Mouse (Mus musculus): ENCODE results near the gene Cpox. TPM values are rescaled to one million over a fixed set of nuclear protein-coding genes. Genes with fewer than 3 reads are reported as not detected.

Cpox gene
- 30.4 and 33.2 TPM in 2 replicates for polyA plus RNA-seq (2011; ENCODE audit: insufficient read length, low read depth, missing spikeins)

DNA sequence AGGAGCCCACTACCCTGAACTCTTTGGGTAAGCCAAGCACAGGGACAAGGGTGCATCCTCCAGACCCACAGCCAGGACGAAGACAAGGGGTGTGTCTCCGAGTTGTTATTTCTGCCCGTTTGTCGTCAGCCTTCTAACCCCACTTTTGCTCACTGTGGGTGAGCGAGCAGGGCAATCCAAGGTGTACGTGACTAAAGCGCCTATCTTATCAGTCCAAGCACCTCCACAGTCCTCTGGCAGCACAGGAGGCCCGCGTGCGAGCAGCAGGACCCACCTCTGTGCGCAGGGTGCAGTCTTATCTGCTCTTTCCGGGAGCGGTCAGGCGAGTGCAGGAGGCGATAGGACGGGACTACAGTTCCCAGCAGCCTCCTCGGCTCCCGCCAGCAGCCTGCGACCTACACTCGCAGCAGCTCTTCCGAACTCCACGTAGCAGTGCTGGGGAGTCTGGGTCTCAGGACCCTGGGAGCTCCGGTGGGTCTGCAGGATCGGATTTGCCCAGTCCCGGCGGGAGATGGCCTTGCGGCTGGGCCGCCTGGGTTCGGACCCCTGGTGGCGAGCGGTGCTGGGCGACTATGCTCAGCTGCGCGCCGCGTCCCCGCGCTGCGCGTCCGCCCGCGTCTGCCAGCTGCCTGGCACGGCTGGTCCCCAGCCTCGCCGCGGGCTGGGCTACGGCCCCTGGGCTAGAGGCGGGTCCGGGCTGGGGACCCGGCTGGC, at the start of gene Cpox:
TSS of gene Cpox (plus strand) at position 376 of the 714 bp plus-strand sequence.
- H3K4me3 ChIP-seq (ENCODE audit: insufficient read depth, low read length) = peak within 1 kb of the TSS; percentile 62
- H3K4me1 ChIP-seq (ENCODE audit: control insufficient read depth, insufficient read depth, low read length) = no peaks in the 10 kb centered on the region
- peak within 1 kb of the TSS; percentile 68; the same call in 1 of the 2 replicates for H3K27ac ChIP-seq (ENCODE audit: insufficient read depth, low read length)
- TF ChIP-seq CTCF (IDR thresholded peaks at IDR 0.05; ENCODE audit: borderline replicate concordance, insufficient read depth, low read length) = no peak
- peak; percentile 86 for TF ChIP-seq POLR2A (IDR thresholded peaks at IDR 0.05; ENCODE audit: low read depth, low read length)

- H3K27ac ChIP-seq (ENCODE audit: insufficient read depth, low read length) = no peak overlapping the region
- TF ChIP-seq CTCF (IDR thresholded peaks at IDR 0.05; ENCODE audit: borderline replicate concordance, insufficient read depth, low read length) = no peak
- TF ChIP-seq POLR2A (IDR thresholded peaks at IDR 0.05; ENCODE audit: low read depth, low read length) = no peak
- H3K4me1 ChIP-seq (ENCODE audit: control insufficient read depth, insufficient read depth, low read length) = no peaks in the 10 kb centered on the region
- H3K4me3 ChIP-seq (ENCODE audit: insufficient read depth, low read length) = no peak overlapping the region
Observed at GRCm38 (mm10) chr16:58622377-58622776, 47.7 kb upstream of the Cpox start.

GRCm38 (mm10) chr16:58623114-58623513, 47.0 kb upstream of the Cpox start:
- no peak overlapping the region for H3K4me3 ChIP-seq (ENCODE audit: insufficient read depth, low read length)
- no peaks in the 10 kb centered on the region for H3K4me1 ChIP-seq (ENCODE audit: control insufficient read depth, insufficient read depth, low read length)
- no peak for TF ChIP-seq POLR2A (IDR thresholded peaks at IDR 0.05; ENCODE audit: low read depth, low read length)
- no peak for TF ChIP-seq CTCF (IDR thresholded peaks at IDR 0.05; ENCODE audit: borderline replicate concordance, insufficient read depth, low read length)
- H3K27ac ChIP-seq (ENCODE audit: insufficient read depth, low read length) = no peak overlapping the region

- Histone ChIP-seq H3K4me3 (ENCODE audit: insufficient read depth, low read length) (no peak overlapping the region), H3K27ac (ENCODE audit: insufficient read depth, low read length) (no peak overlapping the region), H3K4me1 (ENCODE audit: control insufficient read depth, insufficient read depth, low read length) (no peaks in the 10 kb centered on the region)
- no peak for TF ChIP-seq POLR2A (IDR thresholded peaks at IDR 0.05; ENCODE audit: low read depth, low read length)
- TF ChIP-seq CTCF (IDR thresholded peaks at IDR 0.05; ENCODE audit: borderline replicate concordance, insufficient read depth, low read length) = 0 out of 2 replicates have a peak, but pooled peaks have one; percentile 16
Observed at GRCm38 (mm10) chr16:58623944-58624343, 46.1 kb upstream of the Cpox start.

DNA sequence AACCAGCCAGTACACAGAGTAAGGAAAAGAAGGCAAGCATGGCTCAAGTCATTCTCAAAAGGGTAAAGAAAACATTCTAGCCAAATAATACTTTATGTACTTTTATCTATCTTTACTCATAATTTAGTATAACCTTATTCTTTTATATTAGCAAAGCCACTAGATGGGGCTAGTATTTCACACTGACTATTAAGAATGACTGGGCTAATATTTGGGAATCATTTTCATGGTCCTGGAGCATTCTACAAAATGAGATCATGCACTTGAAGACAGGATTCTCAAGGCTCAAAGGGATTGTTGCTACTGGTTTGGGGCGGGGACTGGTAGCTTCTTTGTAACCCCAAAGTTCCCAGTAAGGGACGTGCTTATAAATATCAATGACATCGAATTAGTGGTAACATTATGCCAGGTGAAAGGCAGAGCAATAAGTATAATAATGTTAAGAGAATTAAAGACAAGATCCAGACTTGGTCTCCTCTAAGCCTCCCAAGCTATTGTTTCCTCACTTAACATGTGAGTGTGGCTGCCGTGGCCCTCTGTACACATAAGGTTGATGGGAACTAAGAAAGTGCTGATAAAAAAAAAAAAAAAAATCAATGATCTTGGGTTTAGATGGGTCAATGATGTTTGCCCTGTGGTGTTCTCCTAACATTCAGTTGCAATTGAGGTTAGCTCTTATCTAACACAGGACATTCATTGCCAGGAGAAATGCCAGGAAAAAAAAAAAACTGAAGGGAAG, 42.3 kb upstream of the Cpox start:
- TF ChIP-seq CTCF (IDR thresholded peaks at IDR 0.05; ENCODE audit: borderline replicate concordance, insufficient read depth, low read length) (no peak), POLR2A (IDR thresholded peaks at IDR 0.05; ENCODE audit: low read depth, low read length) (no peak)
- H3K4me1 ChIP-seq (ENCODE audit: control insufficient read depth, insufficient read depth, low read length) = no peaks in the 10 kb centered on the region
- H3K27ac ChIP-seq (ENCODE audit: insufficient read depth, low read length) = no peak overlapping the region
- no peak overlapping the region for H3K4me3 ChIP-seq (ENCODE audit: insufficient read depth, low read length)

DNA sequence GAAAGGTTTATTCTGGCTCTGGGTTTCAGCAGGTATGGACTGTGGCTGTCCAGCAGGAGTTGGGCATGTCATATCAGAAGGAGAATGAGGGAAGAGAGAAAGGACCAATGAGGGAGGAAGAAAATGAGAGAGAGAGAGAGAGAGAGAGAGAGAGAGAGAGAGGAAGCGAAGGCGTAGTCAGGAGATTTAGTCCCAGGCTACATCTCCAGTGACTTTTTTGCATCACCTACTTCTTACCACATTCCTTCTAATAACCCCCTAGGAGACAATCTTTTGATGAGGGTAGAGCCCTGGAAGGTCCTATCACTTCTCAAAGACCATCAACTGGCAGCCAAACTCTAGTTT, 41.8 kb upstream of the Cpox start:
- TF ChIP-seq POLR2A (IDR thresholded peaks at IDR 0.05; ENCODE audit: low read depth, low read length) (no peak), CTCF (IDR thresholded peaks at IDR 0.05; ENCODE audit: borderline replicate concordance, insufficient read depth, low read length) (no peak)
- no peak overlapping the region for H3K27ac ChIP-seq (ENCODE audit: insufficient read depth, low read length)
- H3K4me3 ChIP-seq (ENCODE audit: insufficient read depth, low read length) = no peak overlapping the region
- no peaks in the 10 kb centered on the region for H3K4me1 ChIP-seq (ENCODE audit: control insufficient read depth, insufficient read depth, low read length)

DNA sequence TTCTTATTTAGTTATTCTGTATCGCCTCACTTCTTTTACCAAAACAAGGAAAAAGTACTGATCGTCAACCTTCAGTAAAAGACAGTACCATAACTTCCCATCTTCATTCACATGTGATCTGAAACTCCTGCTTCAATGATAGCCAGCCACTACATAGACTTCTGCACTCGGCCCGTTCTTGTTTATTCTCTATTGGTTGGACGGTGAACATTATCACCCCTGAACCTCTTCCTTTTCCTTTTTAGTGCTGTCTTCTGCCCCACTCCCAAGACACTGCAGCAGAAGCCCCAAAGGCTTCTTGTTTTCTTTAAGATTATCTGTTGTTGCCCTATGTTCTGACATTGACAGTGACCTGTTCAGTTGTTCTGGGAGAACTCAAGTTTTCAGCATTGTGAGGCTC, 41.1 kb upstream of the Cpox start:
- Histone ChIP-seq H3K4me3 (ENCODE audit: insufficient read depth, low read length) (no peak overlapping the region), H3K4me1 (ENCODE audit: control insufficient read depth, insufficient read depth, low read length) (no peaks in the 10 kb centered on the region), H3K27ac (ENCODE audit: insufficient read depth, low read length) (no peak overlapping the region)
- TF ChIP-seq POLR2A (IDR thresholded peaks at IDR 0.05; ENCODE audit: low read depth, low read length) (no peak), CTCF (IDR thresholded peaks at IDR 0.05; ENCODE audit: borderline replicate concordance, insufficient read depth, low read length) (no peak)

DNA sequence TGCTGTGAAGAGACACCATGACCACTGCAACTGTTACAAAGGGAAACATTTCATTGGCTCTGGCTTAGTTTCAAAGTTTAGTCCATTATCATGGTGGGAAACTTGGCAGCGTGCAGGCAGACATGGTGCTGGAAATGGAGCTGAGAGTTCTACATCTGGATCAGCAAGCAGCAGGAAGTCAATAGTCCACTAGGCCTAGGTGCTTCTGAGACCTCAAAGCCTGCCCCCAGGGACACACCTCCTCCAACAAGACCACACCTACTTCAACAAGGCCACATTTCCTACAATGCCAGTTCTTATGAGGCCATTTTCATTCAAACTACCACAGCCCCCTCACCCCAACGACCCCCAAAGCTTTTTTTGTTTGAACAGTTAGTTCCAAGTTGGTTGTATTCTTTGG, 40.4 kb upstream of the Cpox start:
- Histone ChIP-seq H3K27ac (ENCODE audit: insufficient read depth, low read length) (no peak overlapping the region), H3K4me3 (ENCODE audit: insufficient read depth, low read length) (no peak overlapping the region), H3K4me1 (ENCODE audit: control insufficient read depth, insufficient read depth, low read length) (no peaks in the 10 kb centered on the region)
- TF ChIP-seq CTCF (IDR thresholded peaks at IDR 0.05; ENCODE audit: borderline replicate concordance, insufficient read depth, low read length) = no peak
- no peak for TF ChIP-seq POLR2A (IDR thresholded peaks at IDR 0.05; ENCODE audit: low read depth, low read length)

DNA sequence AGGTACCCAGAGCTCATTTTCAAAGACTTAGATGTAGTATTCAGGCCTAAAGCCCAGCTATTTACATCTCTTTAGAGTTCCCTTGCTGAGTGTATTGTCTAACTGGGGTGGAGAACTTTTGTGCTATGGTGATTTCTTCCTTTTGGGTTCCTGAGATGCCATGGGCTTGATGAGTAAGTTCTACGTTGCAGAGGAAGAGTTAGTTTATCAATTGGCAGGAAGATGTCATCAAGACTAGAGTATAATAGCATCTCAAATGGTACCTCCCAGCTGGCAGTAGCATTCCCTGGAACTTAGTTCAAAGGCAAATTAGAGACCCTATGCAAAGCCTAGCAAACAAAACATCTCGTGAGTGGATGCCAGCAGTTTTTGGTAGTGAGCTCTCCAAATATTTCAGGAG, 34.2 kb upstream of the Cpox start:
- H3K4me3 ChIP-seq (ENCODE audit: insufficient read depth, low read length) = no peak overlapping the region
- TF ChIP-seq CTCF (IDR thresholded peaks at IDR 0.05; ENCODE audit: borderline replicate concordance, insufficient read depth, low read length) = no peak
- TF ChIP-seq POLR2A (IDR thresholded peaks at IDR 0.05; ENCODE audit: low read depth, low read length) = no peak
- H3K27ac ChIP-seq (ENCODE audit: insufficient read depth, low read length) = no peak overlapping the region
- H3K4me1 ChIP-seq (ENCODE audit: control insufficient read depth, insufficient read depth, low read length) = no peaks in the 10 kb centered on the region; the same call in 1 of the 2 replicates

DNA sequence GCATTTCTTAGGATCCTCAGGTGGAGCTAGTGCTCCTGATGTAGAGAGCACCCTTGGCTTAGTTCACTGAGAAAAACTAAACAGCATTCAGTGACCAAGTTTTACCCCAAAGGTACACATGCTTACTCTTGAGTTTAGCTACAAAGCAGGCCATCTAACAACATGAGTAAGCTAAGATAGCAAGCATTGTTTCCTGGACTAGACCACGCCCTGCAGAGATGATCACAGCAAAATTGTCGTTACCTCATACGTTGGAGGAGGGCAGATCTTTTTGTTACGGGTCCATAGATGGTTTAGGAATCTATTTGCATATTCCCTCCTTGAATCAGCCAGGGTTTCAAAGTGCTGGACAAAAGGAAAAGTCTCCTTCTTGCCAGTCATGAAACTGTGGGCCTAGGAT, 32.6 kb upstream of the Cpox start:
- no peaks in the 10 kb centered on the region; the same call in 1 of the 2 replicates for H3K4me1 ChIP-seq (ENCODE audit: control insufficient read depth, insufficient read depth, low read length)
- no peak overlapping the region for H3K4me3 ChIP-seq (ENCODE audit: insufficient read depth, low read length)

More for the DNA sequence above, 32.6 kb upstream of the Cpox start:
- TF ChIP-seq POLR2A (IDR thresholded peaks at IDR 0.05; ENCODE audit: low read depth, low read length) = no peak
- TF ChIP-seq CTCF (IDR thresholded peaks at IDR 0.05; ENCODE audit: borderline replicate concordance, insufficient read depth, low read length) = no peak
- no peak overlapping the region for H3K27ac ChIP-seq (ENCODE audit: insufficient read depth, low read length)
